Mouse (Mus musculus): Measurements from ENCODE around the gene Lin52. TPM values are rescaled to one million over a fixed set of nuclear protein-coding genes. Genes with fewer than 3 reads are reported as not detected.

Gene Lin52
- polyA plus RNA-seq, 1 experiment from 2014 or later: 31.8 TPM

DNA sequence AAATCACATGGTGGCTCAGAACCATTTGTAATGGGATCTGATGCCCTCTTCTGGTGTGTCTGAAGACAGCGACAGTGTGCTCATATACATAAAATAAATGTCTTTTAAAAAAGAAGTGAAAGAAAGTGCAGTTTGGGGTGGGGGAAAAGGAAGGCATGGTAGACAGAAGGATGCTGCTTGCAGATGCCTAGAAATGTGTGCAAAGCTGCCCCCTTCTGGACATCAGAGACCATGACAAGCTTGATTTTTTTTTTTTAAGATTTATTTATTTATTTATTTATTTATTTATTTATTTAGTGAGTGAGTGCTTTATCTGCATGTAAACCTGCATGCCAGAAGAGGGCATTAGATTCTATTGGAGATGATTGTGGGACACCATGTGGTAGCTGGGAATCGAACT is 130.1 kb downstream of the Lin52 start:
- no peaks in the 10 kb centered on the region for H3K36me3 ChIP-seq
- 98% methylated on average over 2 of the region's 2 CpGs for WGBS
- H3K9ac ChIP-seq: no peak overlapping the region
- no peak for ATAC-seq (ENCODE audit: low FRiP score)
- H3K4me3 ChIP-seq: no peak overlapping the region
- no peak overlapping the region for H3K27ac ChIP-seq
- peaks cover 4% of the 10 kb centered on the region; the same call in 1 of the 2 replicates for H3K4me1 ChIP-seq
- no peak overlapping the region for H3K4me2 ChIP-seq (replicated peaks)
- peaks cover 24% of the 10 kb centered on the region for H3K27me3 ChIP-seq
- 0 out of 2 replicates have a peak, but pooled peaks cover 11% of the 10 kb centered on the region for H3K9me3 ChIP-seq (replicated peaks)

DNA sequence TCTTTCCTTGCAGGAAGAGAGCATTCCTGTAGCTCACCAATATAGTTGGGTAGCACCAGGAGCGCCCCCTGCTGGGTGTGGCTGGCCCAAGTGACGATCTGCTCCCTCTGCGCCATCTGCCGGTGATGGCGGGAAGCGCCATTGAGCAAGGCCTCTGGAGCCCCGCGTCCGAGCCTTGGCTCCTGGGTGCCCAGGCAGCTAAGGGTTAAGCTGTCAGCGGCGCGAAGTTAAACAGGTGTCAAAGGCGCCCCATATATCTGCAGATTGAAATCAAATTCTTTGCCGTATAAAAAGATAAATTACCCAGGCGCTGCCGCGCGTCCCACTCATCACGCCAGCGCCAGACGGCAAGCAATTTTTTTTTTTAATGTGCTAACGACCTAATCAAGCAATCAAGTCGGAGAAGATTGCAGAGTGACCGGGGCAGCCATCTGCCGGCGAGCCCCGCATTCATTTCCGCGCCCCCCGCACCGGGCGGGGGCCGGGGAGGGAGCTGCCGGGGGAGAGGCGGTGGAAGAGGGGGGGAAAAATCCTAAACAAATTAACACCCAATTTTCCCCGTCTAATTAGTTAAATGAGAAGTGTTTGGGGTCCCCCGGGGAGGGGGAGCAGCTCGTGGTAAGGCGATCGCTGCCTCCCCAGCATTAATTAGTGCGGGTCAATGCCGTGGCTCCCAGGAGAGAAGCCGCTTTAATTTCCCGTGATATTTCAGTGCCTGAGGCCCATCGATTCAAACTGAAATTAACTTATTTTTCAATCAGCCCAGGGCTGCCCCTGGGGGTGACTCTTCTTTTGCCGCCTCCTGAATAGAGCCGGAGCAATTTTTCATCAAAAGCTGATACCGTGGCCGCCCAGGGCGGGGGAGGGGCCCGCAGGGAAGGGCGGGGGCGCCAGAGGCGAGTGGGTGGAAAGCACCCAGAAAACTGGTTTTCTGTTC is 138.9 kb downstream of the Lin52 start:
- Histone ChIP-seq H3K27me3 (peaks cover 24% of the 10 kb centered on the region), H3K4me3 (peak overlapping the region; percentile 41), H3K4me1 (peaks cover 10% of the 10 kb centered on the region), H3K27ac (peak overlapping the region; percentile 64), H3K36me3 (no peaks in the 10 kb centered on the region), H3K4me2 (replicated peaks) (peak overlapping the region; percentile 88), H3K9me3 (replicated peaks) (no peaks in the 10 kb centered on the region), H3K9ac (peak overlapping the region; percentile 61)
- ATAC-seq (ENCODE audit: low FRiP score): peak; percentile 76
- WGBS: under 1% methylated on average over 53 of the region's 54 CpGs

Other genes with a start within 250 kb of the Lin52 start
- 7.2 and 8.0 TPM in 2 replicates for gene Elmsan1, start 232.5 kb upstream of the Lin52 start, polyA plus RNA-seq (2016; fragmentation: Nextera tagmentation; extraction: Ambion mirVana)
- 16.0 and 17.4 TPM in 2 replicates for gene Ptgr2, start 166.2 kb upstream of the Lin52 start, polyA plus RNA-seq (2016; fragmentation: Nextera tagmentation; extraction: Ambion mirVana)
- 99.3 and 101 TPM in 2 replicates for gene Zfp410, start 134.6 kb upstream of the Lin52 start, polyA plus RNA-seq (2016; fragmentation: Nextera tagmentation; extraction: Ambion mirVana)
- 34.6 and 37.5 TPM in 2 replicates for gene Coq6, start 89.8 kb upstream of the Lin52 start, polyA plus RNA-seq (2016; fragmentation: Nextera tagmentation; extraction: Ambion mirVana)
- 13.6 and 15.8 TPM in 2 replicates for gene Fam161b, start 89.6 kb upstream of the Lin52 start, polyA plus RNA-seq (2016; fragmentation: Nextera tagmentation; extraction: Ambion mirVana)
- gene Entpd5, start 42.4 kb upstream of the Lin52 start, polyA plus RNA-seq (2016; fragmentation: Nextera tagmentation; extraction: Ambion mirVana): 11.9 and 12.3 TPM in 2 replicates
- gene Bbof1, start 42.4 kb upstream of the Lin52 start, polyA plus RNA-seq (2016; fragmentation: Nextera tagmentation; extraction: Ambion mirVana): 1.2 and 2.6 TPM in 2 replicates
- gene Rnf113a2, start 34.2 kb upstream of the Lin52 start, polyA plus RNA-seq (2016; fragmentation: Nextera tagmentation; extraction: Ambion mirVana): 29.2 and 29.9 TPM in 2 replicates
- 32.6 and 33.9 TPM in 2 replicates for gene Aldh6a1, start 418 bp upstream of the Lin52 start, polyA plus RNA-seq (2016; fragmentation: Nextera tagmentation; extraction: Ambion mirVana)
- 8.3 and 9.4 TPM in 2 replicates for gene Vsx2, start 118.3 kb downstream of the Lin52 start, polyA plus RNA-seq (2016; fragmentation: Nextera tagmentation; extraction: Ambion mirVana)
- gene Abcd4, start 166.0 kb downstream of the Lin52 start, polyA plus RNA-seq (2016; fragmentation: Nextera tagmentation; extraction: Ambion mirVana): 13.7 and 17.1 TPM in 2 replicates
- not detected in 2 replicates for gene Vrtn, start 189.6 kb downstream of the Lin52 start, polyA plus RNA-seq (2016; fragmentation: Nextera tagmentation; extraction: Ambion mirVana)
- 1.7 and 2.3 TPM in 2 replicates for gene Syndig1l, start 247.4 kb downstream of the Lin52 start, polyA plus RNA-seq (2016; fragmentation: Nextera tagmentation; extraction: Ambion mirVana)

Data from hindbrain, embryonic 12.5 days (tissue).